Mouse (Mus musculus): Measurements from ENCODE around the gene Rrbp1.

Gene Rrbp1

GRCm38 (mm10) chr2:144011080-144011551, at the start of gene Rrbp1:
Gene Rrbp1 (minus strand): TSS chr2:144011263.
- peak; percentile 99 for DNase-seq (ENCODE audit: low spot score in 2 of 2)

GRCm38 (mm10) chr2:144057735-144058134, 46.7 kb upstream of the Rrbp1 start:
- DNase-seq (ENCODE audit: low spot score in 2 of 2) = no peak

- DNase-seq (ENCODE audit: low spot score in 2 of 2) = peak; percentile 90 to 91
Observed at GRCm38 (mm10) chr2:144052410-144053065, 41.5 kb upstream of the Rrbp1 start.

GRCm38 (mm10) chr2:144050861-144051260, 39.8 kb upstream of the Rrbp1 start:
- no peak for DNase-seq (ENCODE audit: low spot score in 2 of 2)

GRCm38 (mm10) chr2:144050146-144050680, 39.1 kb upstream of the Rrbp1 start:
- DNase-seq (ENCODE audit: low spot score in 2 of 2) = no peak

GRCm38 (mm10) chr2:144046916-144047315, 35.9 kb upstream of the Rrbp1 start:
- peak in 1 of 2 experiments; percentile 32 for DNase-seq (ENCODE audit: low spot score in 2 of 2)

- peak; percentile 58 to 66 for DNase-seq (ENCODE audit: low spot score in 2 of 2)
Observed at GRCm38 (mm10) chr2:144045756-144046560, 34.9 kb upstream of the Rrbp1 start.

GRCm38 (mm10) chr2:144044726-144045125, 33.7 kb upstream of the Rrbp1 start:
- DNase-seq (ENCODE audit: low spot score in 2 of 2) = peak; percentile 89 to 91

- no peak for DNase-seq (ENCODE audit: low spot score in 2 of 2)
Observed at GRCm38 (mm10) chr2:144032664-144033063, 21.6 kb upstream of the Rrbp1 start, which contains the start of gene Banf2. Gene Banf2 (plus strand): TSS chr2:144033059.

GRCm38 (mm10) chr2:144030791-144031190, 19.7 kb upstream of the Rrbp1 start:
- no peak for DNase-seq (ENCODE audit: low spot score in 2 of 2)

- no peak for DNase-seq (ENCODE audit: low spot score in 2 of 2)
Observed at GRCm38 (mm10) chr2:144026456-144026855, 15.4 kb upstream of the Rrbp1 start.

GRCm38 (mm10) chr2:144025361-144025760, 14.3 kb upstream of the Rrbp1 start:
- DNase-seq (ENCODE audit: low spot score in 2 of 2) = no peak

GRCm38 (mm10) chr2:144022441-144022840, 11.4 kb upstream of the Rrbp1 start:
- DNase-seq (ENCODE audit: low spot score in 2 of 2) = no peak

GRCm38 (mm10) chr2:144019971-144020370, 8.9 kb upstream of the Rrbp1 start:
- DNase-seq (ENCODE audit: low spot score in 2 of 2) = no peak

GRCm38 (mm10) chr2:144015861-144016260, 4.8 kb upstream of the Rrbp1 start:
- no peak for DNase-seq (ENCODE audit: low spot score in 2 of 2)

- no peak for DNase-seq (ENCODE audit: low spot score in 2 of 2)
Observed at GRCm38 (mm10) chr2:144014481-144014880, 3.4 kb upstream of the Rrbp1 start.

GRCm38 (mm10) chr2:144014051-144014450, 3.0 kb upstream of the Rrbp1 start:
- peak in 1 of 2 experiments; percentile 39 for DNase-seq (ENCODE audit: low spot score in 2 of 2)

- peak; percentile 72 to 79 for DNase-seq (ENCODE audit: low spot score in 2 of 2)
Observed at GRCm38 (mm10) chr2:144010282-144011044, 600 bp downstream of the Rrbp1 start.

- DNase-seq (ENCODE audit: low spot score in 2 of 2) = peak; percentile 36 to 51
Observed at GRCm38 (mm10) chr2:144009551-144010281, 1.3 kb downstream of the Rrbp1 start.

- no peak for DNase-seq (ENCODE audit: low spot score in 2 of 2)
Observed at GRCm38 (mm10) chr2:144009081-144009480, 2.0 kb downstream of the Rrbp1 start.

- DNase-seq (ENCODE audit: low spot score in 2 of 2) = no peak
Observed at GRCm38 (mm10) chr2:144007211-144007610, 3.9 kb downstream of the Rrbp1 start.

Measured in right cerebral cortex, postnatal 10 days (tissue).